Mouse (Mus musculus) stomach, postnatal 0 days (tissue): Measurements from ENCODE around the gene Fpr3.

Source experiments
- CTCF ChIP-seq: IDR thresholded peaks from 2 replicates; pipeline ENCODE4 v1.5.1; 2016; ENCODE audit warnings: antibody characterized with exemption, low read depth, mild to moderate bottlenecking, moderate library complexity
- EP300 ChIP-seq: optimal IDR thresholded peaks from 2 replicates; pipeline ENCODE3; 2016; ENCODE audit warnings: antibody characterized with exemption

GRCm38 (mm10) chr17:17849906-17850712, 37.5 kb upstream of the Fpr3 start:
- TF ChIP-seq CTCF (no peak), EP300 (no peak)
